Mouse (Mus musculus): Measurements from ENCODE around the gene Usp35.

- TF ChIP-seq POLR2A (IDR thresholded peaks at IDR 0.05; ENCODE audit: insufficient read length, low read depth) (no peak), E2F4 (IDR thresholded peaks at IDR 0.05; ENCODE audit: insufficient read depth) (no peak), MAX (IDR thresholded peaks at IDR 0.05; ENCODE audit: low read depth) (no peak)
Measured at GRCm38 (mm10) chr7:97342961-97343360, 11.1 kb upstream of the Usp35 start.
